In genomic region chr11:26387087-26387611, GRCm38 (mm10) we compare ENCODE assay signal across 8 mouse cellular contexts. TPM values are rescaled to one million over a fixed set of nuclear protein-coding genes. Genes with fewer than 3 reads are reported as not detected.
DNase-seq lines count a peak whose midpoint lies in the region; ATAC-seq and TF ChIP-seq lines count a peak whose summit lies in the region.

No protein-coding gene starts in this region.

- peak overlapping the region; percentile 65 for H3K9ac ChIP-seq in forebrain, embryonic 16.5 days (replicated peaks; ENCODE audit: low read depth, low read length)
- peak overlapping the region; percentile 86 for H3K9ac ChIP-seq in lung, embryonic 14.5 days

- H3K9me3 ChIP-seq in G1E (replicated peaks) = no peaks in the 10 kb centered on the region
- no peaks in the 10 kb centered on the region for H3K9me3 ChIP-seq in forebrain, embryonic 16.5 days (ENCODE audit: control insufficient read depth, low read length)
- H3K9me3 ChIP-seq in lung, embryonic 14.5 days (ENCODE audit: low read depth, low read length) = no peaks in the 10 kb centered on the region

- WGBS in forebrain, embryonic 16.5 days = under 1% methylated on average over 42 of the region's 42 CpGs
- WGBS in lung, embryonic 14.5 days = under 1% methylated on average over 42 of the region's 42 CpGs
- WGBS in olfactory bulb, adult 2 months = under 1% methylated on average over 42 of the region's 42 CpGs
- under 1% methylated on average over 42 of the region's 42 CpGs for WGBS in thymus, adult 2 months

- peak overlapping the region; percentile 63 for H3K4me2 ChIP-seq in forebrain, embryonic 16.5 days (ENCODE audit: low read length)
- peak overlapping the region; percentile 66 for H3K4me2 ChIP-seq in lung, embryonic 14.5 days

- H3K4me3 ChIP-seq in G1E (ENCODE audit: low read depth, low read length) = peak overlapping the region; percentile 86
- H3K4me3 ChIP-seq in forebrain, embryonic 16.5 days (replicated peaks; ENCODE audit: low read length) = peak overlapping the region; percentile 66
- H3K4me3 ChIP-seq in layer of hippocampus, adult 2 months = peak overlapping the region; percentile 63
- H3K4me3 ChIP-seq in lung, embryonic 14.5 days (ENCODE audit: low read depth, low read length) = peak overlapping the region; percentile 63
- H3K4me3 ChIP-seq in olfactory bulb, adult 2 months (ENCODE audit: insufficient read depth, low read depth, low read length) = peak overlapping the region; percentile 79
- H3K4me3 ChIP-seq in thymus, adult 2 months (ENCODE audit: control insufficient read depth, insufficient read depth, low read length) = peak overlapping the region; percentile 67

- peak overlapping the region; percentile 64 for H3K27ac ChIP-seq in forebrain, embryonic 16.5 days (ENCODE audit: low read length)
- H3K27ac ChIP-seq in layer of hippocampus, adult 2 months = peak overlapping the region; percentile 99
- peak overlapping the region; percentile 86 for H3K27ac ChIP-seq in lung, embryonic 14.5 days (ENCODE audit: low read depth)
- peak overlapping the region; percentile 80 for H3K27ac ChIP-seq in olfactory bulb, adult 2 months (ENCODE audit: insufficient read depth, low read depth, low read length)
- no peak overlapping the region for H3K27ac ChIP-seq in thymus, adult 2 months (ENCODE audit: control insufficient read depth, insufficient read depth, low read length)

- peak; percentile 93 for ATAC-seq in G1E (ENCODE audit: extremely low read depth, insufficient number of reproducible peaks, low FRiP score, poor library complexity, severe bottlenecking)
- ATAC-seq in forebrain, embryonic 16.5 days = peak; percentile 100
- ATAC-seq in lung, embryonic 14.5 days (ENCODE audit: insufficient read depth) = peak; percentile 100

- H3K36me3 ChIP-seq in G1E (replicated peaks) = peaks cover 3% of the 10 kb centered on the region
- H3K36me3 ChIP-seq in forebrain, embryonic 16.5 days (ENCODE audit: control insufficient read depth, insufficient read depth) = no peaks in the 10 kb centered on the region
- no peaks in the 10 kb centered on the region for H3K36me3 ChIP-seq in lung, embryonic 14.5 days (ENCODE audit: insufficient read depth)
- no peaks in the 10 kb centered on the region for H3K36me3 ChIP-seq in thymus, adult 2 months (ENCODE audit: control insufficient read depth, insufficient read depth, low read length)

- H3K4me1 ChIP-seq in G1E (ENCODE audit: insufficient read depth, low read depth, low read length) = peaks cover 19% of the 10 kb centered on the region
- H3K4me1 ChIP-seq in forebrain, embryonic 16.5 days (replicated peaks; ENCODE audit: control insufficient read depth, insufficient read depth, low read length) = peaks cover 4% of the 10 kb centered on the region; the same call in 1 of the 2 replicates
- no peaks in the 10 kb centered on the region; the same call in 1 of the 2 replicates for H3K4me1 ChIP-seq in lung, embryonic 14.5 days (ENCODE audit: insufficient read depth)
- 0 out of 2 replicates have a peak, but pooled peaks cover 4% of the 10 kb centered on the region for H3K4me1 ChIP-seq in olfactory bulb, adult 2 months (ENCODE audit: control insufficient read depth, insufficient read depth, low read length)
- H3K4me1 ChIP-seq in thymus, adult 2 months (replicated peaks; ENCODE audit: control insufficient read depth, insufficient read depth, low read length) = no peaks in the 10 kb centered on the region

- peak; percentile 83; the same call in 1 of the 2 replicates for TF ChIP-seq POLR2A in olfactory bulb, adult 2 months (IDR thresholded peaks at IDR 0.05; ENCODE audit: insufficient read depth, low read depth, low read length)
- peak; percentile 75; the same call in 1 of the 2 replicates for TF ChIP-seq POLR2A in thymus, adult 2 months (IDR thresholded peaks at IDR 0.05; ENCODE audit: control insufficient read depth, extremely low read depth, insufficient read depth, low read length, poor library complexity)

- intact Hi-C loops in heart, postnatal 36 days (cut with DNase I) = loop anchor here (5.0 kb wide), 1 partner anchor 205 kb away; the partner anchor contains the start of genes Gm6899 and Vrk2

- TF ChIP-seq CTCF in G1E (IDR thresholded peaks at IDR 0.05; ENCODE audit: low read depth, low read length) = no peak
- peak; percentile 72 for TF ChIP-seq CTCF in layer of hippocampus, adult 2 months (conservative IDR thresholded peaks at IDR 0.05)
- peak; percentile 58 for TF ChIP-seq CTCF in lung, embryonic 14.5 days (IDR thresholded peaks at IDR 0.05; ENCODE audit: low read depth)
- TF ChIP-seq CTCF in olfactory bulb, adult 2 months (IDR thresholded peaks at IDR 0.05; ENCODE audit: insufficient read depth, low read depth, low read length) = 0 out of 2 replicates have a peak, but pooled peaks have one; percentile 9
- peak; percentile 67; the same call in 1 of the 2 replicates for TF ChIP-seq CTCF in thymus, adult 2 months (IDR thresholded peaks at IDR 0.05; ENCODE audit: borderline replicate concordance, control insufficient read depth, extremely low read depth, insufficient read depth, low read length, poor library complexity)

- DNase-seq in G1E (ENCODE audit: low spot score) = peak; percentile 84
- peak; percentile 90 to 96 for DNase-seq in cerebellum, adult 18-20 months
- DNase-seq in heart, postnatal 36 days = peak; percentile 91 to 94
- DNase-seq in layer of hippocampus, adult 2 months (ENCODE audit: low spot score in 2 of 2) = peak; percentile 90 to 91
- DNase-seq in lung, embryonic 14.5 days = peak; percentile 96
- peak; percentile 92 for DNase-seq in thymus, adult 2 months

- H3K27me3 ChIP-seq in G1E (ENCODE audit: insufficient read depth, low read length) = no peaks in the 10 kb centered on the region
- no peaks in the 10 kb centered on the region for H3K27me3 ChIP-seq in forebrain, embryonic 16.5 days (replicated peaks; ENCODE audit: control insufficient read depth, insufficient read depth, low read length)
- H3K27me3 ChIP-seq in lung, embryonic 14.5 days (ENCODE audit: insufficient read depth, low read length) = no peaks in the 10 kb centered on the region
- no peaks in the 10 kb centered on the region for H3K27me3 ChIP-seq in thymus, adult 2 months (ENCODE audit: control insufficient read depth, insufficient read depth, low read length)

RNA-seq across cellular contexts. Expression of gene Fancl, which starts 1.2 kb away (rescaled TPM):
- 16.8 and 43.8 TPM in 2 replicates for total RNA-seq in G1E (2014; fragmentation: Nextera tagmentation)
- total RNA-seq in G1E (2017) = 66.1 and 79.2 TPM in 2 replicates
- polyA plus RNA-seq in G1E (2012) = 0.54 and 1.0 TPM in 2 replicates
- polyA plus RNA-seq in forebrain, embryonic 16.5 days (2015; fragmentation: Nextera tagmentation; extraction: Ambion mirVana) = 13.8 and 14.6 TPM in 2 replicates
- 1 to 10 TPM; 7.0 to 7.8 TPM for total RNA-seq in heart, postnatal 36 days (2021)
- total RNA-seq in layer of hippocampus, adult 2 months (2021) = 1 to 10 TPM; 8.1 to 9.2 TPM
- 31.1 and 32.3 TPM in 2 replicates for polyA plus RNA-seq in lung, embryonic 14.5 days (2014; fragmentation: Nextera tagmentation; extraction: Ambion mirVana)
- not detected in 2 replicates for polyA plus RNA-seq in olfactory bulb, adult 2 months (2012; ENCODE audit: insufficient read depth, insufficient read length, low replicate concordance, missing spikeins)
- polyA plus RNA-seq in thymus, adult 2 months (2012; rRNA removed) = 4.0 and 4.7 TPM in 2 replicates
